In genomic region chr4:75894871-75895270, GRCm38 (mm10) we compare ENCODE assay signal across 25 mouse cellular contexts.
A peak's percentile ranks its signal among the peaks of the same experiment; 100 is the strongest.
DNase-seq lines count a peak whose midpoint lies in the region; ATAC-seq and TF ChIP-seq lines count a peak whose summit lies in the region.
"Had no signal": no experiment of that assay in that cellular context is flagged by ENCODE, and none has a peak within 500 bp of the region (broad histone marks: within the 10 kb centered on the region; RNA-seq: fewer than 3 reads in every experiment).

No protein-coding gene starts in this region.

- no peaks in the 10 kb centered on the region for H3K9me3 ChIP-seq in forebrain, postnatal 0 days (ENCODE audit: low read length)
- no peaks in the 10 kb centered on the region for H3K9me3 ChIP-seq in forebrain, embryonic 15.5 days
- H3K9me3 ChIP-seq in midbrain, embryonic 14.5 days (ENCODE audit: control insufficient read depth, low read length) = no peaks in the 10 kb centered on the region
- no peaks in the 10 kb centered on the region for H3K9me3 ChIP-seq in midbrain, embryonic 11.5 days (ENCODE audit: control insufficient read depth, low read length)
- H3K9me3 ChIP-seq: embryonic facial prominence, embryonic 13.5 days; forebrain, embryonic 13.5 days; limb, embryonic 13.5 days; neural tube, embryonic 13.5 days had no signal

- peak; percentile 2 for DNase-seq in forebrain, postnatal 0 days
- DNase-seq in midbrain, embryonic 14.5 days = peak; percentile 20
- DNase-seq in midbrain, embryonic 11.5 days (ENCODE audit: low spot score, missing footprints) = no peak
- DNase-seq in brain, embryonic 18.5 days (ENCODE audit: low read depth, low spot score) = peak; percentile 3
- DNase-seq in gastrocnemius, adult 18-20 months (ENCODE audit: low spot score) = no peak
- DNase-seq: adrenal gland, postnatal 25 days; B cell, adult 2 months; cerebellum, adult 8-10 months; cerebellum, postnatal 25 days; gastrocnemius, postnatal 14 days; heart, postnatal 14 days; kidney, adult 8-10 months; kidney, postnatal 4 days; lung, postnatal 4 days; right cerebral cortex, postnatal 14 days had no signal

- no peak overlapping the region for H3K4me3 ChIP-seq in forebrain, postnatal 0 days (ENCODE audit: low read depth, low read length)
- no peak overlapping the region for H3K4me3 ChIP-seq in forebrain, embryonic 15.5 days
- no peak overlapping the region for H3K4me3 ChIP-seq in midbrain, embryonic 14.5 days (replicated peaks; ENCODE audit: low read depth, low read length)
- no peak overlapping the region for H3K4me3 ChIP-seq in midbrain, embryonic 11.5 days (ENCODE audit: low read depth, low read length)
- H3K4me3 ChIP-seq: embryonic facial prominence, embryonic 13.5 days; erythroblast, embryonic 14.5 days; forebrain, embryonic 13.5 days; limb, embryonic 13.5 days; megakaryocyte, embryonic 14.5 days; neural tube, embryonic 13.5 days had no signal

- no peak for TF ChIP-seq CTCF in forebrain, postnatal 0 days (IDR thresholded peaks at IDR 0.05; ENCODE audit: low read depth)

- no peak for ATAC-seq in forebrain, postnatal 0 days
- no peak for ATAC-seq in forebrain, embryonic 15.5 days (replicated peaks)
- ATAC-seq in midbrain, embryonic 14.5 days (ENCODE audit: low FRiP score, low TSS enrichment) = peak; percentile 46; the same call in 1 of the 2 replicates
- ATAC-seq in midbrain, embryonic 11.5 days (ENCODE audit: low FRiP score) = no peak
- ATAC-seq: forebrain, embryonic 13.5 days; intestine, embryonic 16.5 days had no signal

- no peaks in the 10 kb centered on the region for H3K27me3 ChIP-seq in forebrain, postnatal 0 days (ENCODE audit: insufficient read depth, low read length)
- no peaks in the 10 kb centered on the region for H3K27me3 ChIP-seq in forebrain, embryonic 15.5 days
- H3K27me3 ChIP-seq in midbrain, embryonic 14.5 days (ENCODE audit: control insufficient read depth, insufficient read depth, low read length) = no peaks in the 10 kb centered on the region
- no peaks in the 10 kb centered on the region for H3K27me3 ChIP-seq in midbrain, embryonic 11.5 days (ENCODE audit: control insufficient read depth, insufficient read depth, low read length)
- H3K27me3 ChIP-seq: embryonic facial prominence, embryonic 13.5 days; forebrain, embryonic 13.5 days; limb, embryonic 13.5 days; megakaryocyte, embryonic 14.5 days; neural tube, embryonic 13.5 days had no signal

- H3K36me3 ChIP-seq in forebrain, postnatal 0 days (ENCODE audit: insufficient read depth) = no peaks in the 10 kb centered on the region
- H3K36me3 ChIP-seq in forebrain, embryonic 15.5 days = no peaks in the 10 kb centered on the region
- H3K36me3 ChIP-seq in midbrain, embryonic 14.5 days (ENCODE audit: control insufficient read depth, insufficient read depth, low read length) = no peaks in the 10 kb centered on the region
- H3K36me3 ChIP-seq in midbrain, embryonic 11.5 days (ENCODE audit: control insufficient read depth, insufficient read depth, low read length) = no peaks in the 10 kb centered on the region
- H3K36me3 ChIP-seq: embryonic facial prominence, embryonic 13.5 days; limb, embryonic 13.5 days; neural tube, embryonic 13.5 days had no signal

- no peaks in the 10 kb centered on the region for H3K4me1 ChIP-seq in forebrain, postnatal 0 days (ENCODE audit: insufficient read depth)
- H3K4me1 ChIP-seq in forebrain, embryonic 15.5 days = no peaks in the 10 kb centered on the region
- H3K4me1 ChIP-seq in midbrain, embryonic 14.5 days (ENCODE audit: control insufficient read depth, insufficient read depth, low read length) = no peaks in the 10 kb centered on the region
- no peaks in the 10 kb centered on the region for H3K4me1 ChIP-seq in midbrain, embryonic 11.5 days (ENCODE audit: control insufficient read depth, insufficient read depth, low read length)
- H3K4me1 ChIP-seq: embryonic facial prominence, embryonic 13.5 days; forebrain, embryonic 13.5 days; limb, embryonic 13.5 days; megakaryocyte, embryonic 14.5 days; neural tube, embryonic 13.5 days had no signal

- no peak overlapping the region for H3K27ac ChIP-seq in forebrain, postnatal 0 days (ENCODE audit: low read depth, low read length)
- no peak overlapping the region for H3K27ac ChIP-seq in forebrain, embryonic 15.5 days (replicated peaks)
- H3K27ac ChIP-seq in midbrain, embryonic 14.5 days (replicated peaks; ENCODE audit: low read depth, low read length) = no peak overlapping the region
- no peak overlapping the region for H3K27ac ChIP-seq in midbrain, embryonic 11.5 days (ENCODE audit: low read depth, low read length)
- H3K27ac ChIP-seq: embryonic facial prominence, embryonic 13.5 days; forebrain, embryonic 13.5 days; kidney, postnatal 0 days; limb, embryonic 13.5 days had no signal

- 10% methylated on average over 4 of the region's 4 CpGs for WGBS in forebrain, postnatal 0 days
- WGBS in forebrain, embryonic 15.5 days = 7% methylated on average over 4 of the region's 4 CpGs
- 13% methylated on average over 4 of the region's 4 CpGs for WGBS in midbrain, embryonic 14.5 days
- 14% methylated on average over 4 of the region's 4 CpGs for WGBS in midbrain, embryonic 11.5 days

- no peak overlapping the region for H3K4me2 ChIP-seq in forebrain, postnatal 0 days (ENCODE audit: low read depth)
- no peak overlapping the region for H3K4me2 ChIP-seq in forebrain, embryonic 15.5 days (replicated peaks)
- no peak overlapping the region for H3K4me2 ChIP-seq in midbrain, embryonic 14.5 days (ENCODE audit: low read length)
- no peak overlapping the region for H3K4me2 ChIP-seq in midbrain, embryonic 11.5 days
- H3K4me2 ChIP-seq: embryonic facial prominence, embryonic 13.5 days; forebrain, embryonic 13.5 days; limb, embryonic 13.5 days; liver, embryonic 11.5 days; neural tube, embryonic 13.5 days had no signal

- H3K9ac ChIP-seq in forebrain, postnatal 0 days = no peak overlapping the region
- H3K9ac ChIP-seq in forebrain, embryonic 15.5 days (replicated peaks) = no peak overlapping the region
- H3K9ac ChIP-seq in midbrain, embryonic 14.5 days (replicated peaks; ENCODE audit: low read length) = no peak overlapping the region
- no peak overlapping the region for H3K9ac ChIP-seq in midbrain, embryonic 11.5 days (ENCODE audit: low read length)
- H3K9ac ChIP-seq: embryonic facial prominence, embryonic 13.5 days; forebrain, embryonic 13.5 days; limb, embryonic 13.5 days; neural tube, embryonic 13.5 days had no signal

Comparison
In these comparisons a context has a peak if more than half of its experiments do, and no peak if none do; other contexts are left out.
1. DNase-seq: peak in forebrain, postnatal 0 days (single experiment), midbrain, embryonic 14.5 days (single experiment) and brain, embryonic 18.5 days (single experiment); none in midbrain, embryonic 11.5 days (single experiment) and gastrocnemius, adult 18-20 months (single experiment).